Mouse (Mus musculus) heart, adult 11 months (tissue): ENCODE data around the gene Cmtr1.
A peak's percentile ranks its signal among the peaks of the same experiment; 100 is the strongest.

Source experiments
- DNase-seq: peaks from one replicate; pipeline ENCODE4 v3.0.0; 2022

Cmtr1 gene

GRCm38 (mm10) chr17:29669936-29670335, 9.5 kb downstream of the Cmtr1 start:
- no peak for DNase-seq

DNA sequence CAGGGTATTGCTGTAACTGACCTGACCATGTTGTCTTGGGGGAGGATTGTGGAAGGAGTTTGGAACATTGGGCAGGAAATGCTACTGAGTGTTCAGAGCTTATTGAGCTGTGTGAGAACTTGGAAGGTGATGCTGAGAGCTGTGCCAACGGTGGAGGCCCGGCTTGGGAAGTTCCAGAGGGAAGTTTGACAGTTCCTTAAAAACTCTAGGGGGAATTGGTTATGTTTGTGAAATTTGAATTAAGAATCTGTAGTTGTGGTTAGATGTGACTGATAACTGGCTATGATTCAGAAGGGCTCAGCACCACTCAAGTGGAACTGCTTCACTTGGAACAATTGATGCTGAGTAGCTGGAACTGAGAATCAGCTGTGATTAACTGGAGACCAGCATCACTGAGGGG, 10.6 kb downstream of the Cmtr1 start:
- DNase-seq = no peak

GRCm38 (mm10) chr17:29673325-29673724, 12.9 kb downstream of the Cmtr1 start:
- no peak for DNase-seq

- DNase-seq = no peak
Observed at GRCm38 (mm10) chr17:29678526-29678925, 18.1 kb downstream of the Cmtr1 start.

DNA sequence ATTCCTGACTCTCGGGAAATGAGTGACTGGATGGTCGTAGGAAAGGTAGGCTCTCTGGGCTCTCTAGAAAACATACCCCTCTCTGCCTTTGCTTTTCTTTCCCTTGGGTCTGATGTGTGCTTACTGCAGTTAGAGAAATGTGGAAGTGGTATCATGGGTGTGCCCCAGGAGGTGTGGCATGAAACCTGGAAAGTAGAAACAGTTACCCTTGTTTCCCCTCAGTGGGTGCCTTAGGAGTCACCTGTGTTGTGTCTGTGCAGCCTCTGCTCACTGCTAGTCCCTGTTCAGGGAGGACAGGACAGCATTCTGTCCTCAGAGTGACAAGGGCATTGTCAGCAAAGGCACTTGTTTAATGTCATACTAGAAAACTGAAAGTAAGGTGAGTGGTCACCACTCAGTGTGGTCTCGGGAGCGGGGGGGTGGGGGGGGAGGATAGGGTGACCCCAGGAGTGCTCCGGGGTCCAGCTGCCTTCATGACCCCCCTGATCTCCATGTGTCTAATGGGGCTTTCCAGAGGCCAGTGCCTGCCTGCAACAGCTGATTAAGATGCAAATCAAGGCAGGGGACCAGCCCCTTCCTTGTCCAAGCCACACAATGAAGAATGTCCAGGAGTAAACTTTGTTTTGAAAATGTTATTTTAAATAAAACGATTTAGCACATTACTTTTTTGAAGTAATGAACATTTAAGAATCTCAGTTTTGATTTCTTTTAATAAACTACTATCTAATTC, 18.8 kb downstream of the Cmtr1 start:
- no peak for DNase-seq

GRCm38 (mm10) chr17:29680174-29680573, 19.8 kb downstream of the Cmtr1 start:
- no peak for DNase-seq

DNA sequence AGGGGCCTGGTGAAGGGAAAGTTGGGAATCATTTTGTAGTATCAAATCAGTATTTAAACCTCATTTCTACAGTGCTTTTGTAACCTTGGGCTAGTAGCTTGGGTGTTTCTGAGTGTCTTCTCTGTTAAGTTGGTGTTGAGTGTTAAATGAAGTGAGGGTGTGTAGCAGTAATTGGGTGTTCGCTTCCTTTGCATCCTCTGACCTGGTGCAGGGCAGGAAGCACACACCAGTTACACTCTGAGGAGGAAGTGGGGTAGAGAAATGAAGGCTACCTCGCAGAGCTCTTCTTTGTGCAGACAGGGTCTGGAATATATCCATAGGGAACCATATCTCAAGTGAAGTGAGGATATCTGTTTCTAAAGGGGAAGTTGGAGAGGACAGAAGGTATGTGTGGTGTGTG, 20.5 kb downstream of the Cmtr1 start:
- DNase-seq = no peak

DNA sequence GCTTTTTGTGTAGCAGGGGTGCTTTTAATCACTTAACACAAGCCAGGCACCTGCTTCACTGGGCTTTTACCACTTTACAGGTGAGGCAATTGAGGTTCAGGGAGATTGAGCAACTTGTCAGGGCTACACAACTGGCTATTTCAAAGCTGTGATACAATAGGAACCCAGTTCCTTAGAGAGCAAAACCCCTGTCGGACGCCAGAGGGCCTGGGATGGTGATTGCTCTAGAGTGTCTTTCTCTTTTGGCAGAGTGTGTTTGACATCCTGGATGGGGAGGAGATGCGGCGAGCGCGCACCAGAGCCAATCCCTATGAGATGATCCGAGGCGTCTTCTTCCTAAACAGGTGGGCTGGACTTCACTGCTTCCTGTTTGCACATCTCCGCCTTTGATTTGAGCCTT, 21.3 kb downstream of the Cmtr1 start:
- DNase-seq = no peak

- DNase-seq = no peak
Observed at GRCm38 (mm10) chr17:29682261-29682660, 21.9 kb downstream of the Cmtr1 start.

DNA sequence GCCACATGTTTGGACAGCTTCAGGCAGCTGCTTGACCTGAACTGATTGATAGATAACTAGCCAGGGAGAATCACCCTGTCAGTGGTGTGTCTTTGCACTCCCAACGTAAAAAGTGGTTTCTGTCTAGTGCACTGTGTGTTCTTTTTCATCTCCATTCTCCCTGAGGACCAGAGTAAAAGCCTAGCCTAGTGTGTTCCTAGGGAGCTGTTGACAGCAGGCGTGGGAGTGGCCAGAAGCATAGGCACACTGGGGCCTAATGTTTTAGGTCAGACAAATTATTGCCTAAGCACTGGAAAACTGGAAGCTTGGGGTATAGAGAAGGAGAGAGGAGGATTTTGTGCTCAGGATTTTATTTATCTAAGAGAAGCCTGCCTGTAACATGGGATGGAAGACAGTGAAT, 22.7 kb downstream of the Cmtr1 start:
- DNase-seq = peak; percentile 95

GRCm38 (mm10) chr17:29684275-29684674, 23.9 kb downstream of the Cmtr1 start:
- no peak for DNase-seq

DNA sequence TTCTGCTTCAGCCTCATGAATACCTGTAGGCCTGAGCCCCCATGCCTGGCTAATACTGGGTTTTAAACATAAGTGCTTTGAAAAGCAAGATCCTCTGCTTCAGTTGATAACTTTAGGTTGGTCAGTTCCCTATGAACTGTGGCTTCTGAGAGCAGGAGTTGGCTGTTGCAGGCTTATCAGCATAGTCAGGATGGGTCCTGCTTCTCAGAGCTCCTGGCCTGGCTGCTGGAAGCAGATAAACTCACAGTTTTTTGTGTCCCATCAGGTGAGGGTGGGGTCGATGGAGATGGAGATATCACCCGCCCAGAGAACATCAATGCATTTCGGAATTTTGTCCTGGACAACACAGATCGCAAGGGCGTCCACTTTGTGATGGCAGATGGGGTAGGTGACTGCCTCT, 26.4 kb downstream of the Cmtr1 start:
- DNase-seq = no peak

GRCm38 (mm10) chr17:29687373-29687772, 27.0 kb downstream of the Cmtr1 start:
- no peak for DNase-seq

GRCm38 (mm10) chr17:29688610-29689009, 28.2 kb downstream of the Cmtr1 start:
- DNase-seq = no peak

DNA sequence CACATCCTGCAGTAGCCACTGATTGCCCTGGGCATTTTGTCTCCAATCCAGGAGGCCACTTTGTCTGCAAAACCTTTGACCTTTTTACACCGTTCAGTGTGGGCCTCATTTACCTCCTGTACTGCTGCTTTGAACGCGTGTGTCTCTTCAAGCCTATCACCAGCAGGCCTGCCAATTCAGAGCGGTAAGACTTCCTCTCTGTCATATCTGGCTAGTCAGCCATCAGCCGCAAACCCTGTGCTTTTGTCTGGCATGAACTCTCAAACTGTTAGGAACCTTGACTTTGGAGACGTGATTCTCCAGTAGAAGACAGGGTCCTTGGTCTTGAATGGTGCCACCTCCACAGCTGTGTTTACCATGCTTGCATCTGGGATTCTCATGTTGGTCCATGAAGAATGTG, 29.9 kb downstream of the Cmtr1 start:
- DNase-seq = no peak

- no peak for DNase-seq
Observed at GRCm38 (mm10) chr17:29692827-29693226, 32.4 kb downstream of the Cmtr1 start.

DNA sequence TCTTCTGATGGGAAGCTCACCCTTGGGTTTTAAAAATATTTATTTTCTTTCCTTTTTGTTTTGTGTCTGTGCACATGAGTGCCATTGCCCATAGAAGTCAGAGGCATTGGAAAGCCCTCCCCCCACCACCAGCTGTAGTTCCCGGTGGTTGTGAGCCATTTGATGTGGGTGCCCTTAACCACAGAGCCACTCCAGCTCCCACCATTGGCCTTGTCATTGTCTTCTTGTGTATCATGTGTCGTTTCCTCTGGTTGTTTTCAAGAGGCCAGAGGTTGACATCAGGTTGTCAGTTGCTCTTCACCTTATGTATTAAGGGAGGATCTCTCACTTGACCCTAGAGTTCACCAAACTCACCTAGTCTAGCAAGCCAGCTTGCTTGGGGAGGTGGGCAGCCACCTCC, 33.2 kb downstream of the Cmtr1 start:
- DNase-seq = no peak

GRCm38 (mm10) chr17:29694516-29694915, 34.1 kb downstream of the Cmtr1 start:
- no peak for DNase-seq

DNA sequence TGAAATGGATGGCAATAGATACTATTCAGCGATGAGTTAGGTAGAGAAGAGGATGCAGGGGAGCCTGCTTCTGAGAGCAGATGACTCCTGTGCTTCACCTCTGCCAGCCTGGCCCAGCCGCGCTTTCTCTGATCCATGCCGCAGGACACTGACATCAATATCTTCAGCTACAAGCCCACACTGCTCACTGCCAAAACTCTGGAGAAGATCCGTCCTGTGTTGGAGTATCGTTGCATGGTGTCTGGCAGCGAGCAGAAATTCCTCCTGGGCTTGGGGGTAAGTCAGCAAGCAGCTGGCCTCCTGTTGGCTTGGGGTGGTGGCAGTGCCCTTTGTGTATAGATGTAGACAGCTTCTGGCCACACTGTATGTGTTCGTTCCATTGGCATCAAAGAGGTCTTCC, 36.5 kb downstream of the Cmtr1 start:
- DNase-seq = no peak

DNA sequence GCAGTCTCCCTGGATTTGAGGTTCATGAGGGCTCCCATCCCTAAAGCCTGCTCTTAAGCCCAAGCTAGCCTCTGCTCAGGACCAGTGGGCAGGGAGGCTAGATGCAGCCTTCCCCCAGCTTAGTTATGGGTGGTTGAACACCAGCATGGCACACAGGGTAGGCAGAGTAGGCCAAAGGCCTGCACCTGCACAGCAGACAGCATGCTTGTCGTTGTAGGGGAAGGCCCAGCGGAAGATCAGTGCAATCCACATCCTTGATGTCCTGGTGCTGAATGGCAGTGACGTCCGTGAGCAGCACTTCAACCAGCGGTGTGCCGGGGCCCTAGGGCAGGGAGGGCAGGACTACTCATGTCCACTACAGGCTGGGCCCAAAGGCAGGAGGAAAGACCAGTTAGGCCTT, 38.0 kb downstream of the Cmtr1 start:
- no peak for DNase-seq

DNA sequence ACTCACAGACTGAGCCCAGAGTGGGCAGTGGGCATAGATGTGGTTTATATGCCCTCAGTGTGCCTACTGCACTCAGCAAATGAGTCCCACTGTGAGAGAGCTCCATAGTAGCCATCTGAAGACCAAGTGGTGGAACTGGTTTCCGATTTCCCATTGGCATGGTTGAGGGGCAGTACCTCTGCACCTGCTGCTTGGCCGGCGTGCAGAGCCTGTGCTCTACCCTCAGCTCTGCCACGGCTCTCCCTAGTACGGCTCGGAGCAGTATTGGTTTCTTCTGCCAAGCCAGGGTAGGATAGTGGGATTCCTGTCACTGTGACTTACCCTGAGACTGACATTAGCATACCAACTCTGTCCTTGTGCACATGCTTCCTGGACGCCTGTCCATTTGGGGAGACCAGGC, 40.2 kb downstream of the Cmtr1 start:
- DNase-seq = no peak

GRCm38 (mm10) chr17:29702938-29703710, 42.7 kb downstream of the Cmtr1 start:
- DNase-seq = no peak

GRCm38 (mm10) chr17:29704781-29705180, 44.4 kb downstream of the Cmtr1 start:
- no peak for DNase-seq

GRCm38 (mm10) chr17:29705881-29706280, 45.5 kb downstream of the Cmtr1 start:
- no peak for DNase-seq
